ENCODE assay signal across 11 mouse cellular contexts in the genomic region with DNA sequence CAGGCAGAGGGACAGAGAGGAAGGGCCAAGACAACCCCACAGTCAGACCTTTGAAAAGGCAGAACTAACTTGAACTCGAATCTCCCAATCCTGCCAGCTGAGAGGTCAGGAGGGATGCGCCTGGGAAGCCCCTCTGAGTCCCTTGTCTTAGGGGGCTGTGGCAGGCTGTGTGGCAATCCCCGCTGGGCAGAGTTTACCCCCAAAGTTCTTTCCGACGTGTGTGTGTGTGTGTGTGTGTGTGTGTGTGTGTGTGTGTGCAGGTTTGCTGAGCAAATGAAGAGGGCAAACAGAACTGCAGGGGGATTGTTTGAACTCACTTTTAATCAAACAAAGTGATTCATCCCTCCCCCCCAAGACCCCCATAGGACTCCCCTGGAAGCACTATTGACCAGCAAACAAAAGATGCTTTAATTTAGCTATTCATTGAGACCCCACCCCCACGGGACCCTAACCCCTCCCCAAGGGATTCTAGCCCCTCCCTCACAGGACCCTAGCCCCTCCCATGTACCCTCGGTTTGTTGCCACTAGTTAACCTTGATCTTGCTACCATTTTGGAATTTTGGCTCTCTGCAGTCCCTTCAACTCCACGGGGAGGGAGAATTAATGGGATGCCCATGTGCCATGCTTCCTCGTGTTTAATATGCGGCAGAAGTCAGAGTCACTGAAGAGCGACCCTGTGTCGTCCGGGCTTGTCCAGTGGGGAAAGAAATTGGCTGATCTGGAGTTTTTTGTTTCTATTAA.
DNase-seq lines count a peak whose midpoint lies in the region; ATAC-seq and TF ChIP-seq lines count a peak whose summit lies in the region.
"Had no signal": no experiment of that assay in that cellular context is flagged by ENCODE, and none has a peak within 500 bp of the region (broad histone marks: within the 10 kb centered on the region; RNA-seq: fewer than 3 reads in every experiment).

No protein-coding gene starts in this region.

- H3K36me3 ChIP-seq in kidney, embryonic 15.5 days: no peaks in the 10 kb centered on the region
- no peaks in the 10 kb centered on the region for H3K36me3 ChIP-seq in liver, embryonic 11.5 days (ENCODE audit: control insufficient read depth, insufficient read depth, low read length)
- no peaks in the 10 kb centered on the region for H3K36me3 ChIP-seq in myocyte (ENCODE audit: control insufficient read depth, insufficient read depth)
- H3K36me3 ChIP-seq: G1E; limb, embryonic 13.5 days had no signal

- peak; percentile 2 for DNase-seq in embryo, embryonic 10.5 days (ENCODE audit: low spot score)
- no peak for DNase-seq in embryo, embryonic 10 days (ENCODE audit: low spot score)
- DNase-seq in kidney, postnatal 36 days: no peak
- DNase-seq in liver, embryonic 11.5 days (ENCODE audit: low spot score): no peak
- no peak for DNase-seq in left cerebral cortex, adult 11 months (ENCODE audit: low spot score)
- no peak for DNase-seq in adrenal gland, adult (ENCODE audit: inconsistent age in 2 of 2, low spot score in 1 of 2)
- DNase-seq: thymus, postnatal 36 days had no signal

- no peak overlapping the region for H3K27ac ChIP-seq in kidney, embryonic 15.5 days
- no peak overlapping the region for H3K27ac ChIP-seq in liver, embryonic 11.5 days (ENCODE audit: low read depth, low read length)
- H3K27ac ChIP-seq: limb, embryonic 13.5 days had no signal

- TF ChIP-seq POLR2A in myocyte (IDR thresholded peaks at IDR 0.05; ENCODE audit: insufficient read length, low read depth): no peak

- 58% methylated on average over 13 of the region's 13 CpGs for WGBS in kidney, embryonic 15.5 days
- WGBS in liver, embryonic 11.5 days: 60% methylated on average over 13 of the region's 13 CpGs

- peak overlapping the region; percentile 9; the same call in 1 of the 2 replicates for H3K4me2 ChIP-seq in kidney, embryonic 15.5 days
- H3K4me2 ChIP-seq in liver, embryonic 11.5 days: no peak overlapping the region
- H3K4me2 ChIP-seq in myocyte (ENCODE audit: low read depth): peak overlapping the region; percentile 21
- H3K4me2 ChIP-seq: limb, embryonic 13.5 days had no signal

- H3K9ac ChIP-seq in kidney, embryonic 15.5 days: no peak overlapping the region
- no peak overlapping the region for H3K9ac ChIP-seq in liver, embryonic 11.5 days (ENCODE audit: low read depth, low read length)
- H3K9ac ChIP-seq: limb, embryonic 13.5 days had no signal

- no peaks in the 10 kb centered on the region for H3K9me3 ChIP-seq in kidney, embryonic 15.5 days (replicated peaks)
- no peaks in the 10 kb centered on the region for H3K9me3 ChIP-seq in liver, embryonic 11.5 days (ENCODE audit: control insufficient read depth, low read length)
- H3K9me3 ChIP-seq: limb, embryonic 13.5 days had no signal

- no peak overlapping the region for H3ac ChIP-seq in myocyte (ENCODE audit: control insufficient read depth, insufficient read length)

- H3K4me1 ChIP-seq in kidney, embryonic 15.5 days: peaks cover 12% of the 10 kb centered on the region
- H3K4me1 ChIP-seq in liver, embryonic 11.5 days (replicated peaks; ENCODE audit: control insufficient read depth, insufficient read depth, low read length): no peaks in the 10 kb centered on the region
- H3K4me1 ChIP-seq: limb, embryonic 13.5 days had no signal

- peaks cover 3% of the 10 kb centered on the region; the same call in 1 of the 2 replicates for H3K27me3 ChIP-seq in kidney, embryonic 15.5 days
- H3K27me3 ChIP-seq in liver, embryonic 11.5 days (replicated peaks; ENCODE audit: control insufficient read depth, insufficient read depth, low read length): no peaks in the 10 kb centered on the region
- H3K27me3 ChIP-seq in myocyte (ENCODE audit: control insufficient read depth, insufficient read depth, insufficient read length): no peaks in the 10 kb centered on the region
- H3K27me3 ChIP-seq: limb, embryonic 13.5 days had no signal

- ATAC-seq in kidney, embryonic 15.5 days (replicated peaks; ENCODE audit: low FRiP score): no peak
- peak; percentile 42 for ATAC-seq in liver, embryonic 11.5 days (replicated peaks; ENCODE audit: low FRiP score)

- no peaks in the 10 kb centered on the region for H3K79me2 ChIP-seq in myocyte (ENCODE audit: control insufficient read depth, insufficient read depth)

- no peak overlapping the region for H3K4me3 ChIP-seq in kidney, embryonic 15.5 days (replicated peaks)
- H3K4me3 ChIP-seq in liver, embryonic 11.5 days (ENCODE audit: low read depth, low read length): no peak overlapping the region
- no peak overlapping the region for H3K4me3 ChIP-seq in myocyte
- H3K4me3 ChIP-seq: limb, embryonic 13.5 days had no signal

TF ChIP-seq in myocyte, 11 proteins besides CTCF, POLR2A, EP300 and RAD21:
- TF ChIP-seq REST (IDR thresholded peaks at IDR 0.05; ENCODE audit: insufficient read depth, insufficient read length) (no peak), TCF12 (IDR thresholded peaks at IDR 0.05; ENCODE audit: insufficient read depth, poor library complexity, severe bottlenecking) (no peak), E2F4 (IDR thresholded peaks at IDR 0.05; ENCODE audit: insufficient read depth) (no peak), CEBPB (IDR thresholded peaks at IDR 0.05; ENCODE audit: insufficient read depth, poor library complexity, severe bottlenecking) (no peak), MAX (IDR thresholded peaks at IDR 0.05; ENCODE audit: low read depth) (no peak)
